Mouse (Mus musculus): ENCODE measurements at regions not wholly inside any gene's neighbourhood (a gene's known extent, or its start where the extent isn't known, plus 50 kb on each side); places are given as distances from the start of the nearest gene placed in this dataset.

DNA sequence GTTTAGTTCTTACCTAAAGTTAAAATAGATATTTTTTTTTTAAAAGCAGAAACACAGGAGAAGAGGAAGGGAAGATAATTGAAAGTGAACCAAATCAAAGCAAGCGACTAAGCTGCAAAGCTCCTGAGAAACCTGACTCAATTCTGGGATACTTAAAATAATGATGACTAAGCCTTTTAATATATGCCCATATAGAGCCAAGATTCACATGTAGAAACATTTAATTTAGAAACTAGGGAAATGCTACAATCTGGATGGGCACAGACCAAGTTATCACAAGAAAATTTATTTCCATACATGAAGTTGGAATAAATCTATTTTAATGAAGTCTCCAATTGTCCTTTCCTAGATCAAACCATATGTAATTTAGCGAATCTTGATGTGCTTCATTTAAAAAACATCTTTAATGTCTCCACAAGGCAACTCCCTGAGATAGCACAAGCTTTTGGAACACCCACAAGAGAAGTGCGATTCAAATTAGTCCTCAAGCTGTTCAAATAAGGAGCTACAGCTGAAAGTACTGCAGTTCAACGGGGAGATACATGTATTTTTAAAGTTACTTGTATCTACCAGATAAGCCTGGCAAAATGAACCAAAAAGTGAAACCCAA is 386.7 kb downstream of the Car8 start:
- TF ChIP-seq CTCF (IDR thresholded peaks at IDR 0.05; ENCODE audit: insufficient read depth, low read length) (no peak), POLR2A (IDR thresholded peaks at IDR 0.05; ENCODE audit: borderline replicate concordance, extremely low read depth, low read depth, low read length) (no peak)

Measured in lung, adult 2 months (tissue).